Mouse (Mus musculus) thymus, postnatal 14 days (tissue): ENCODE results near the gene Cd86.

ENCODE experiments used
- DNase-seq: peaks from one replicate; pipeline ENCODE4 v3.0.0; 2021

Cd86 gene

GRCm38 (mm10) chr16:36665782-36666181 is at the start of gene Cd86:
Gene Cd86 (minus strand): TSS chr16:36666081.
- no peak for DNase-seq

GRCm38 (mm10) chr16:36711760-36712159 is 45.9 kb upstream of the Cd86 start:
- DNase-seq = no peak

- DNase-seq = no peak
Measured at GRCm38 (mm10) chr16:36710794-36711193, 44.9 kb upstream of the Cd86 start.

DNA sequence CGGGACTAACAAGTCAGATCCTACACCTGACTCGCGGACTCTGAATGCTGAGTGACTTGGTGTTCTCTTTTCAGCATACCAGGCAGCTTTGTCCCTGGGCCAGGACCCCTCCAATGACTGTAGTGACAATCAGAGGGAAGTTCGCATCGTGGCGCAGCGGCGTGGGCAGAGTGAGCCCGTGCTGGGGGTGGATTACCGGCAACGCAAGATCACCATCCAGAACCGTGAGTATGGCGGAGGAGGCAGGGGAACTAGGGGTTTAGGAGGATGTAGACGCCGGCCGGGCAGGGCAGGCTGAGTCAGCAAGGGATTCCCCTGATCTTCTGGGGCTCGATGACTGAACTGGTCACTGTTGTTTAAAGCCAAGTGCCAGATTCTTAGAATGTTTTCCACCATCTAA is 43.5 kb upstream of the Cd86 start:
- no peak for DNase-seq

DNA sequence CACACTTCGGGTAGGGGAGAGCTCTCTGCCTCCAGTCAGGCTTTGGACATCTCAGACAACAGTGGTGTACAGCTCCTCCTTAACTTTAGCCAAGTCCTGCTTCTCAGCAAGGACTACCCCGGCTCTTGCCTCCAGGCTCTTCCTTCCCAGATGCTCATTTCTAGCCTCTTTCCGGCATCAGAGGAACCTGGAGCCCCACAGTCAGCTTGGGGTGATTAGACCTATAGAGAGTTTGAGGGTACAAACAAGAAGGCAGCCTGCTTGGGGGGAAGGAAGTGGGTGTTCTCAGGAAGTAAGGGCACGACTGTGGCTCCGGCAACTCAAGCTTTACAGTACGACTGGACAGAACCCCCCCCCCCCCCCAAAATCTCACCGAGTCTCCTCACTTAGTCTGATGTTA is 42.9 kb upstream of the Cd86 start:
- DNase-seq = no peak

GRCm38 (mm10) chr16:36707702-36708423 is 42.0 kb upstream of the Cd86 start:
- DNase-seq = no peak

DNA sequence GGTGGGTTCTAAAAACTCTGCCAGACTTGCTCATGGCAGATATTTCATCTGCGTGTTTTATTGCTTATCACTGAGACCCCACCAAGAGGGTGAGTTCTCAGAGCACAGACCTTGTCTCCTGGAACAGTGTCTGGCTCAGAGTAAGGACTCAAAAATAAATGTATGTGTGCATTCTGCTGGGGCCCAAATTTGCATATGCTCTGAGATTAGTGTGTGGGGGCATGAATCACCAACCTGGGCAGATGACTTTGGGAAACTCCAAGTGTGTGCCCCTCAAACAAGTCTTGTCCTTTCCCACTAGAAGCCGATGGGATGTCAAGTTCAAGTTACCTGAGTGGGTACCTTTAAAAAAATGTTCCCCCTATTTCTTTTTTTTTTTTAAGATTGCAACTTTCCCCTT is 34.6 kb upstream of the Cd86 start:
- DNase-seq = no peak

DNA sequence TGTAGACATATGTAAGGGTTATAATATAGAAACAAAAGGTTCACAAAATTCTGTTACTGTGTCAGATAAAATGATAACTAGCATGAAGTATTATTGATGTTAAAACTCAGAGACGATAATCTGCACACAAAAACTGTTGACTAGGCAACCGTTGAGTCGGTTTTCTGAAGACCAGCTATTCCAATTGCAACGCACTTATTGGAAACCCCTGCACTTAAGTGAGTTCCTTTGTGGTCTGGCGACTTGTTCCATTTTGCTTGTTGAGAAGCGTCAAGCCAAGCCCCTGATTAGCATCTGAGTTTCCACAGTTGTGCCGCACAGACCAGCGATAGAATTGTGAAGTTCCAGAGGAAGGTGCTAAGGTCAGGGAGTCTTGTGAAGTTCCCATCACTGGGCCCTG is 31.4 kb upstream of the Cd86 start:
- DNase-seq = no peak

DNA sequence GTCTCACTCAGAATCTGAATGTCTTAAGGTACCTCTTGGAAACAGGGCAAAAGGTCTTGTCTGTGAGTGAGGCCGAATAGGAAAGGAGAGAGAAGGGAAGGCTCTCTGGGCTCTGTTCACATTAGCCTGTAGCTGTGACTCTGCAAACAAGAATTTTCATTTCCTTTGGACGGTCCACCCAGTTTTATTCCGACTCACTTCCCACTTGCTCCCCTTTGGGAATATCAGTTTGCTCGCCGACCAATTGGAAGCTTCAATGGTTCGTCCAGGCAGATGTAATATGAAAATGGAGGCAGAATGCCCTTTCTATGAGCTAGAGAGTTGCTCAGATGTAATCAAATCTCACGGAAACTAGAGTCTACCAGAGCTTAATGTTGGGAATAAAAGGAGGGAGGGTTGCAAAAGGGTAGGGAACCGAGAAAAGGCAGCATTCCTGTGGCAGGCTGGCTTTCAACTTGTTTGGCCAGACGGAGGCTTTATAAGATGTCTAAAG is 29.0 kb upstream of the Cd86 start:
- DNase-seq = no peak

DNA sequence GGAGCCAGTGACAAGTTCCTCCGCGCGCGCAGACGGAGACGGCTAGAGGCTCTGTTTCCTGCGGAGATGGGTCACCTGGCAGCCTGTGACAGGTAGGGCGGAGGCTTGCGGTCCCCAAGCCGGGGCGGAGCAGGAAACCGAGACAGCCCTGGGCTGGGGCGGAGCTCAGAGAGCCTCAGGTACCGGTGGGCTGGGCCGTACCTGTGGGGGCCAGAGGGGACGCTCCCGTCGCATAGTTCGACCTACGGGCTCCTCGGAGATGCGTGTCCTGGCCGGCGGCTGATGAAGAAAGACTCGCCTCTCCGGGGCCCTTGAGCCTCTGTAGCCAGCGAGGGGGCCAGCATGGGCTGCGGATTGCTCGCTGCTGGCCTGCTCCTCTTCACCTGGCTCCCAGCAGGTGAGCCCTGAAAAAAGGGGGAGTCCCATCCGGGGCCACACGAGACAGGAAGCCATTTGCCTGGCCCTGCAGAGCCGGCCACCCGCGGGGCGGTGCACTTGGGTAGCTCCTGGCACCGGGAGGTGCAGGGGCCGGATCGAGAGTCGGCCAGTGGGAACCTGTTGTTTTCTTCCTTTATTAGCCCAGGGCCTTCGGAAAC is 28.0 kb upstream of the Cd86 start, which contains the start of gene Ildr1:
Ildr1 (plus strand) TSS at position 161 of the 596 bp plus-strand sequence.
- peak; percentile 35 for DNase-seq

- DNase-seq = no peak
Measured at GRCm38 (mm10) chr16:36691484-36691883, 25.6 kb upstream of the Cd86 start.

GRCm38 (mm10) chr16:36688076-36688475 is 22.2 kb upstream of the Cd86 start:
- DNase-seq = no peak

- no peak for DNase-seq
Measured at GRCm38 (mm10) chr16:36684325-36684918, 18.5 kb upstream of the Cd86 start.

GRCm38 (mm10) chr16:36681829-36682228 is 15.9 kb upstream of the Cd86 start:
- DNase-seq = no peak

- DNase-seq = no peak
Measured at GRCm38 (mm10) chr16:36675902-36676301, 10.0 kb upstream of the Cd86 start.

DNA sequence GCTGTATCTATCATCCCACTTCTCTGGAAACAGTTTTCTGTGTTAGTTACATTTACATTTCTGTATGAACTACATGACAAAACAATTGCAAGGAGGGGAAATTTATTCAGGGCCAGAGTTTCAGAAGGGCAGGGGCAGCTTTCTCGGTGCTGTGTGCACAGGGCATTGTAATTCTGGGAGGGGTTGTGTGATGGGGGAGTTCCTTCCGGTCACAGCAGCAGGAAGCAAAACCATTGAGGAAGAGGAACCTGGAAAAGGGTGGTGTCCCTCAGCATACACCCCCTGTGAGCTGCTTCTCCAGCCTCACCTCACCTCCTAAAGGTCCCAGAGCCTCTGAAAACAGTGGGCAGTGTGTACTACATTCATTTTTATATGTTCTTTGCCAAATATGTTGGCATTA is 9.4 kb upstream of the Cd86 start:
- no peak for DNase-seq

DNA sequence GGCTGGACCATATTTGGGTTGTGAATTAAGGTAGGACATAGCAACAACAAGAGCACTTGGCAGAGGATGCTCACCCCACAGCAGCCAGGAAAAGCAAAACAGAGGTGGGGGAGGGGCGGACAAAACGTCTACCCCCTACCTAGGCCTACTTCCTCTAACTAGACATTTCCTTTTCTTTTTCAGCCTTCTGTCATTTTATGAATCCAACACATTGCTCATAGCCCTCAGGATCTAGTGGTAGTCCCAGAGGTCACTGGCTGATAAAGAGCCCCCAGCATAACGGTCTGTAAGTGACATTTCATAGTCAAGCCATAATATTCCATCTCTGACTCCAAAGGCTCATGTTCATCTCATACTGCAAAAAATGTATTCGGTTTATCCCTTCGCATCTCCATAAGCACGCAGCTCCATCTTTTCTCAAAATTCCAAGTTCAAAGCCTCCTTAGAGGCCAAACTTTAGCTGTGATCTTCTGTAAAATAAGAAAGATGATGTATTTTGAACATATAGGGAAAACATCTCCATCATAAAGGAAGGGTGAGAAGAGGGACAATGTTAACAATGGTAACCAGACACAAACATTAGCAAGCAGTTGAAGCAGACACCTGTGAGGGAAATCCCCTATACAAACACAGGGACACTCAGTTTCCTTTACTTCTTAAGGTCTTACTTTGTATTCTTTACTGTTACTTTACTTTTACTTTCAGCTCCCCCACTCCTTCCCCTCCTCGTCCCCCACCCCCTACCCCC is 8.8 kb upstream of the Cd86 start:
- peak; percentile 49 for DNase-seq

DNA sequence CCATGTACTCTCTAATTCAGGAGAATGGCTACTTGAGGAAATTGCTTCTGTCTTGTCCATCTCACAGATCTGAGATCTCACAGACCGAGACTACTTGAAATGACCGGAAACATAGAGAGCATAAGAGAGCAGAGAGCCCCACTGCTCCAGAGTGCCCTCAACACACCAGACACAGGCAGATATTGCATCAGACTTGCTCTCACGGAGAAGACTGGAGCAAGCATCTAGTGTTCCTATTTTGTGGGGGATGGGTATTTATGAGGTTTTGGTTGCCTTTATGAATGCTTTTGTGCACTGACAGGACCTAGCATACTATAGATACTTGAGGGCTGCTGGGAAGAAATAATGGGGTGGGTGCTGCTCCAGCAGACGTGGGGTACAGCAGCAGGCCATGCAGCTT is 7.3 kb upstream of the Cd86 start:
- no peak for DNase-seq

- no peak for DNase-seq
Measured at GRCm38 (mm10) chr16:36670590-36670989, 4.7 kb upstream of the Cd86 start.

DNA sequence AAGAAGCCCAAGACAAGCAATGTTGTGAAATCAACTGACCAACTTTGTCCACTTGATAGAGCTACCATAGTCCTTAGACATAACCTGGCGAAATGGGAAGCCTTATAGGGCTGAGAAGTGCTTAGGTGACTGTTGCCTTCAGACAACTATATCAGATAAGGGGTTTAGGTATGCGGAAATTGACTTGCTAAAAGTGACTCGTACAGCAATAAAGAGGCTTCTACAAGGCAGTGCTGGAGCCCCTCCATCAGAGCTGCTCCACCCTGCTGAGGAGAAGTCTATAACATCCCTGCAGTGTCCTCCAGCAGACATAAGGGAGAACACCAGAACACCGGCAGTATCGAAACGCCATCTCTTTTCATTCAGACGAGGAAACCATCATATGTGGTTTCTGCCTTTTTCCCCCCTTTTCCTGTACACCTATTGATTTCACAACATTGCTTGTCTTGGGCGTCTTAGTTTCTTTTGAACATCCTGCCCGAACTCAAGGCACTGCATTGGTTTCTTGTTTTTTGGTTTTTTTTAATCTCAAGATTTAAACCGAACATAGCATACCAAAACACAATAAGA is 652 bp upstream of the Cd86 start:
- DNase-seq = no peak

GRCm38 (mm10) chr16:36663484-36663883 is 2.4 kb downstream of the Cd86 start:
- DNase-seq = no peak

- DNase-seq = no peak
Measured at GRCm38 (mm10) chr16:36661330-36661729, 4.6 kb downstream of the Cd86 start.

GRCm38 (mm10) chr16:36655910-36656309 is 10.0 kb downstream of the Cd86 start:
- DNase-seq = no peak
